Mouse (Mus musculus) stomach, postnatal 0 days (tissue): ENCODE data around the gene Nrde2. TPM values are rescaled to one million over a fixed set of nuclear protein-coding genes. Genes with fewer than 3 reads are reported as not detected.

Source experiments
- ATAC-seq: fragments of 200-750 bp; cut with Nextera tagmentation; 2 replicates; pipeline ENCODE4 v1.8.0; 2017; ENCODE audit not compliant: low FRiP score, low TSS enrichment
- DNase-seq: peaks from one replicate; pipeline ENCODE4 v3.0.0-alpha.2; 2016; ENCODE audit warnings: low spot score
- H3K27ac ChIP-seq: fragments of 300-500 bp; sonication (generic); replicated peaks from 2 replicates; pipeline ENCODE4 v1.5.1; 2014; ENCODE audit warnings: mild to moderate bottlenecking, control low read depth
- H3K27me3 ChIP-seq: fragments of 300-500 bp; sonication (generic); 2 replicates; pipeline ENCODE4 v1.6.1; 2014; ENCODE audit warnings: low read length; ENCODE audit not compliant: control insufficient read depth, insufficient read depth
- H3K36me3 ChIP-seq: fragments of 300-500 bp; sonication (generic); 2 replicates; pipeline ENCODE4 v1.6.1; 2014; ENCODE audit warnings: low read length, mixed read lengths; ENCODE audit not compliant: control insufficient read depth, insufficient read depth
- H3K4me1 ChIP-seq: fragments of 300-500 bp; sonication (generic); replicated peaks from 2 replicates; pipeline ENCODE4 v1.6.1; 2014; ENCODE audit warnings: antibody characterized with exemption; ENCODE audit not compliant: control insufficient read depth, insufficient read depth
- H3K4me2 ChIP-seq: fragments of 300-500 bp; sonication (generic); replicated peaks from 2 replicates; pipeline ENCODE4 v1.6.1; 2014; ENCODE audit warnings: low read depth, mild to moderate bottlenecking, control low read depth, moderate library complexity
- H3K4me3 ChIP-seq: fragments of 300-500 bp; sonication (generic); 2 replicates; pipeline ENCODE4 v1.5.1; 2014; ENCODE audit warnings: low read depth, low read length, control low read depth
- H3K9ac ChIP-seq: fragments of 300-500 bp; sonication (generic); 2 replicates; pipeline ENCODE4 v1.6.1; 2014; ENCODE audit warnings: mild to moderate bottlenecking, low read length, control low read depth, mixed read lengths
- H3K9me3 ChIP-seq: fragments of 300-500 bp; sonication (generic); 2 replicates; pipeline ENCODE4 v1.6.1; 2016; ENCODE audit warnings: low read length; ENCODE audit not compliant: control insufficient read depth
- CTCF ChIP-seq: IDR thresholded peaks from 2 replicates; pipeline ENCODE4 v1.5.1; 2016; ENCODE audit warnings: antibody characterized with exemption, low read depth, mild to moderate bottlenecking, moderate library complexity
- EP300 ChIP-seq: optimal IDR thresholded peaks from 2 replicates; pipeline ENCODE3; 2016; ENCODE audit warnings: antibody characterized with exemption
- WGBS: fragments of 180-500 bp; shearing (Covaris S2); extraction: QIAGEN DNeasy Blood & Tissue Kit; methylation state at CpG from one replicate; pipeline ENCODE4 v1.1.7; 2014; 5-methylcytosine and 5-hydroxymethylcytosine counted together
- polyA plus RNA-seq: library from polyadenylated mRNA; unstranded; fragments of >200 nt; fragmentation: Nextera tagmentation; extraction: Ambion mirVana; gene quantifications from 2 replicates; pipeline ENCODE4 v1.2.1, GENCODE M21; 2015

Gene Nrde2
- polyA plus RNA-seq, 1 experiment from 2014 or later = 6.9 TPM

DNA sequence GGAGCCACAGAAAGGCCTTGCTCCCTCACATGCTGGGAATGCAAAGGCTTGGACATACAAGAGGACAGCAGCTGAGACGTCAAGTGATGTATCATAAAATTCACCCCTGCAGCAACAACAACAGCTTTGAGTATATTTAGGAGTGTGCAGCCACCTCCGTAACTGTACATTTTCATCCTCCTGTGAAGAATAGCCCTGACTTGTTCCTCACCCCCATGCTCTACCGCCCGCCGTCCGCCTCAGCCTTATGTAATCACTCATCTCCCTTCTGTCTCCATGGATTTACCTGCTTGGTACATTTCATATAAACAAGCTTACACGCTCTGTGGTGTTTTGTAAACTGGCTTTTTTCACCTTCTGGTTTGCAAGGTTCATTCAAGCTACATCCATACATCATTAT, 7.0 kb downstream of the Nrde2 start:
- Histone ChIP-seq H3K27ac (no peak overlapping the region), H3K27me3 (no peaks in the 10 kb centered on the region), H3K4me2 (no peak overlapping the region), H3K36me3 (peaks cover 12% of the 10 kb centered on the region), H3K9me3 (no peaks in the 10 kb centered on the region), H3K4me3 (no peak overlapping the region), H3K9ac (no peak overlapping the region), H3K4me1 (no peaks in the 10 kb centered on the region)
- 86% methylated on average over 7 of the region's 7 CpGs for WGBS
- DNase-seq (no peak), ATAC-seq (no peak)
- no peak for TF ChIP-seq CTCF

DNA sequence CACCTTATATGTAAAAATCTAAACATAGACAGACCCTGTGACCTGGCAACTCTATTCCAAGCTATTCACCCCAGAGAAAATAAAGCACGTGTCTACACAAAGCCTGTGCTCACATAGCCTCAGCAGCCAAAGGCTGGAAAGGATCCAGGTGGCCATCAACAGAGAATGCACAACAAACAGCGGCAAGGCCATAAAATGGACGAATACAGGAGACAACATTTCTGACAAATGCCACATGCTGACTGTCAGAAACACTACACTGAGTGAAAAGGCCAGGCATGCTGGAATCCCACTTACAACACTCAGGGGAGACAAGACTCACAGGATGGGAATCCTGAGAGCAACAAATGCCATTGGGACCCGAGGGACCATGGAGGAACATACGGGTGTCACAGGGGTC, 15.2 kb downstream of the Nrde2 start:
- Histone ChIP-seq H3K4me1 (no peaks in the 10 kb centered on the region), H3K27me3 (no peaks in the 10 kb centered on the region), H3K4me3 (no peak overlapping the region), H3K9me3 (no peaks in the 10 kb centered on the region), H3K36me3 (peaks cover 36% of the 10 kb centered on the region), H3K4me2 (no peak overlapping the region), H3K9ac (no peak overlapping the region), H3K27ac (no peak overlapping the region)
- TF ChIP-seq CTCF = no peak
- no peak for TF ChIP-seq EP300
- no peak for DNase-seq
- ATAC-seq = no peak
- WGBS = 74% methylated on average over 5 of the region's 5 CpGs

DNA sequence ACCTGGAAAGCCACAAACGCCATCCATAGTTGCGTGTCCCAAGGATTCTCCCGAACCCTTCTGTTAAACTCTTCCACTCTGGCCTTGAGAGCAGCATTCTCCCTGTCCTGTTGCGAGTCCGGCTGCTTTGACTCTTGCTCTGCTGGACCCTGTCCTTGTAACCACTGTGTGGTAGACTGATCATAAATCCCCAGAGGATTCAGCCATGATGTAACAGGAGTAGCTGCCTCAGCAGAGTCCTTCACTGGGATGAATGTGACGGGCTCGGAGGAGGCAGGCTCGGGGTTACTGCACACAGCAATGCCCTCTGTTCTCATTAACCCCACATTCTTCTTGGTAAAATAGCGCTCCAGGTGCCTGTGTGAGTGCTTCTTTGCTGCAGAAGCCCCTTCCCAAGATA, 15.7 kb downstream of the Nrde2 start:
- Histone ChIP-seq H3K4me3 (no peak overlapping the region), H3K9ac (no peak overlapping the region), H3K27me3 (no peaks in the 10 kb centered on the region), H3K27ac (no peak overlapping the region), H3K9me3 (no peaks in the 10 kb centered on the region), H3K4me1 (no peaks in the 10 kb centered on the region), H3K36me3 (peaks cover 35% of the 10 kb centered on the region), H3K4me2 (no peak overlapping the region)
- TF ChIP-seq EP300 (no peak), CTCF (no peak)
- ATAC-seq (no peak), DNase-seq (no peak)
- WGBS = 94% methylated on average over 9 of the region's 9 CpGs

DNA sequence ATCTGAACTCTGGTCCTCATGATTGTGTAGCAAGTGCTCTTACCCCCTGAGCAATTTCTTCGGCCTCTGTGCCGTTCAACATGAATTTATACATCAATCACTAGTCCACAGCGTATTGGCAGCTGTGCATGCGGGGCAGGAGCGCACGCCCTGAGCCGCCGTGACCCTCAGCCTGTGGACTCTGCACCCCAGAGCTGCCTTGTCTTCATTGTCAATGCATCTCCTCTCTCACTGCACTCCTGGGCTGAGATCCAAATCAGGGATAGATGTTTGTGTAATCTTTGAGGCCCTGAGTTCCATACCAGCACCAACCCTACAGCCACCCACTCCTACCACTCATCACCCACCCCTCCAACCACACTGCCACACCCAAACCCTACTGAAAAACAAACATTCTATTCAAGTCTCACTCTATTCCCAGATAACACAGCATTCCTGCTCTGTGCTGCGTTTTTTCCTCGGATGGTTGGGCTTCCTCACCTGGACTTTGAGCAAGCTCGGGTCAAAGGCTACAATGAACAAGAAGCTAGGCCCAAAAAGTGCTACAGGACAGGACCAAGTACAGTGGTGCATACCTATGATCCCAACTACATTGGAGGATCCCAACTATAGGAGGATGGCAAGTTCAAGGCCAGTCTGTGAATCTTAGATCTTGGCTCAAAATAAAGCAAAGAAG, 16.5 kb downstream of the Nrde2 start:
- no peaks in the 10 kb centered on the region for H3K9me3 ChIP-seq
- no peak overlapping the region for H3K27ac ChIP-seq
- H3K27me3 ChIP-seq = no peaks in the 10 kb centered on the region
- 80% methylated on average over 11 of the region's 11 CpGs for WGBS
- H3K9ac ChIP-seq = no peak overlapping the region
- H3K4me2 ChIP-seq = no peak overlapping the region
- DNase-seq (no peak), ATAC-seq (no peak)
- no peak overlapping the region for H3K4me3 ChIP-seq
- H3K36me3 ChIP-seq = peaks cover 39% of the 10 kb centered on the region
- no peaks in the 10 kb centered on the region for H3K4me1 ChIP-seq
- no peak for TF ChIP-seq EP300
- no peak for TF ChIP-seq CTCF

DNA sequence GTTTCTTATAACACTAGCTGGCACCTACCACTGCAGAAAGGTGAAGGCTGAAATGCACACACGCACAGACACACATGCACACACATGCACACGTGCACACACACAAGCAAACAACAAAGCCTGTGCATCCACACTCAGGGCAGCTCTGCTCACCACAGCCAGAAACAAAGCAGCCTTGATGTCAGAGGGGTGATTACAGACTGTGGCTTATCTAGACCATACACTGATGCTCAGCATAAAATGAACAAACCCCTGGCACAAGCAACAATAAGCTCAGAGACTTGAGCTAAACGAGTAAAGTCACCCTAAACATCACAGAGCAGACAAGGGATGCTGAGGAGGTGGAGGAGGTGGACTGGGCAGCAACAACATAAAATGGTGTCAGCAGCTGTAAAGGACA, 24.3 kb downstream of the Nrde2 start:
- H3K4me2 ChIP-seq = no peak overlapping the region
- no peak overlapping the region for H3K9ac ChIP-seq
- TF ChIP-seq EP300 (no peak), CTCF (no peak)

DNA sequence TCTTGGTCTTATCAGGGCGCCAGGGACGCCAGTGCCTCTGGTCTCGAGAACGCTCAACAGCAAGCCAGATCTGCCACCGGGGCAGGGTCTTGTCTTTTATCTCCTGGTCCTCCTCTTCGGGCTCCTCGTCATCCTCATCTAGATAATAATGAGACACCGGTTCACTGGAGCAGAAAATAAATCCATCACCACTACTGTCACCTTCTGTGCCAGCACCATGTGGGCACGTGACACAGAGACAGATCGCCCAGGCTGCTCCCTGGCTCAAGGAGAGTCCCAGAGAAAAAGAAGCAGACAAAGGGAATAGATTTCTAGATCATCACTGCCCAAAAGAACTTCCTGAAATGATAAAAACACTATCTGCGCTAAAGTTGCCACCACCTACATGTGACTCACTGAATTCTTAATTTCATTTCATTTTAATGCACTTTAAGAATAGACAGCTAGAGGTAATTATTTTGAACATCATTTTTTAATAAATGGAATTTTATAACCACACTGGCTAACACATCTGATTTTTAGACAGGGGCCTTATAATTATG, 25.0 kb downstream of the Nrde2 start:
- Histone ChIP-seq H3K9ac (no peak overlapping the region), H3K27ac (no peak overlapping the region), H3K4me1 (no peaks in the 10 kb centered on the region), H3K4me2 (no peak overlapping the region), H3K27me3 (no peaks in the 10 kb centered on the region), H3K4me3 (no peak overlapping the region), H3K9me3 (no peaks in the 10 kb centered on the region), H3K36me3 (peaks cover 39% of the 10 kb centered on the region)
- TF ChIP-seq CTCF (no peak), EP300 (no peak)
- 79% methylated on average over 11 of the region's 11 CpGs for WGBS
- ATAC-seq = no peak
- no peak for DNase-seq

More for the DNA sequence above, 24.3 kb downstream of the Nrde2 start:
- peaks cover 35% of the 10 kb centered on the region for H3K36me3 ChIP-seq
- no peaks in the 10 kb centered on the region for H3K27me3 ChIP-seq
- no peak overlapping the region for H3K4me3 ChIP-seq
- H3K9me3 ChIP-seq = no peaks in the 10 kb centered on the region
- 72% methylated on average over 3 of the region's 3 CpGs for WGBS
- DNase-seq (no peak), ATAC-seq (no peak)
- no peaks in the 10 kb centered on the region for H3K4me1 ChIP-seq
- H3K27ac ChIP-seq = 0 out of 2 replicates have a peak overlapping the region, but pooled peaks have one; percentile 8
